Mouse (Mus musculus) olfactory bulb, adult 2 months (tissue): ENCODE measurements around the gene Cd82.

ENCODE experiments used
- CTCF ChIP-seq: fragments of 200-500 bp; IDR thresholded peaks from 2 replicates; pipeline ENCODE4 v1.5.1; 2012; ENCODE audit warnings: low read depth, mild to moderate bottlenecking, low read length, moderate library complexity; ENCODE audit not compliant: insufficient read depth
- POLR2A ChIP-seq: fragments of 200-500 bp; IDR thresholded peaks from 2 replicates; pipeline ENCODE4 v1.6.1; 2012; ENCODE audit warnings: mild to moderate bottlenecking, low read depth, low read length, moderate library complexity; ENCODE audit not compliant: insufficient read depth

- TF ChIP-seq CTCF: no peak
- no peak for TF ChIP-seq POLR2A
Observed at GRCm38 (mm10) chr2:93457426-93458130, 5.4 kb downstream of the Cd82 start.
